Mouse (Mus musculus): ENCODE measurements around the gene D630039A03Rik. TPM values are rescaled to one million over a fixed set of nuclear protein-coding genes. Genes with fewer than 3 reads are reported as not detected.

Gene D630039A03Rik
- polyA plus RNA-seq, 1 experiment from 2014 or later: 0.19 TPM

GRCm38 (mm10) chr4:57922171-57922570 lies 6.1 kb upstream of the D630039A03Rik start:
- 0 out of 2 replicates have a peak, but pooled peaks have one; percentile 39 for ATAC-seq (ENCODE audit: low FRiP score, low read depth)
- Histone ChIP-seq H3K4me1 (replicated peaks) (0 out of 2 replicates have a peak, but pooled peaks cover 4% of the 10 kb centered on the region), H3K27me3 (no peaks in the 10 kb centered on the region), H3K4me2 (no peak overlapping the region), H3K9me3 (no peaks in the 10 kb centered on the region), H3K36me3 (no peaks in the 10 kb centered on the region), H3K9ac (no peak overlapping the region), H3K27ac (replicated peaks) (no peak overlapping the region), H3K4me3 (no peak overlapping the region)
- WGBS: 18% methylated on average over 5 of the region's 5 CpGs

- no peak overlapping the region for H3K4me3 ChIP-seq
- no peak overlapping the region for H3K4me2 ChIP-seq
- ATAC-seq (ENCODE audit: low FRiP score, low read depth): no peak
- H3K4me1 ChIP-seq (replicated peaks): 0 out of 2 replicates have a peak, but pooled peaks cover 9% of the 10 kb centered on the region
- WGBS: 67% methylated on average over 1 of the region's 1 CpGs
- no peaks in the 10 kb centered on the region for H3K9me3 ChIP-seq
- no peak overlapping the region for H3K9ac ChIP-seq
- H3K36me3 ChIP-seq: no peaks in the 10 kb centered on the region
- no peaks in the 10 kb centered on the region for H3K27me3 ChIP-seq
- H3K27ac ChIP-seq (replicated peaks): no peak overlapping the region
Measured at GRCm38 (mm10) chr4:57920522-57920921, 4.4 kb upstream of the D630039A03Rik start.

GRCm38 (mm10) chr4:57919494-57920423 lies 3.7 kb upstream of the D630039A03Rik start:
- no peak for ATAC-seq (ENCODE audit: low FRiP score, low read depth)
- H3K27ac ChIP-seq (replicated peaks): no peak overlapping the region
- no peak overlapping the region for H3K9ac ChIP-seq
- H3K27me3 ChIP-seq: no peaks in the 10 kb centered on the region
- H3K36me3 ChIP-seq: no peaks in the 10 kb centered on the region
- no peak overlapping the region for H3K4me3 ChIP-seq
- H3K4me2 ChIP-seq: no peak overlapping the region
- WGBS: 16% methylated on average over 8 of the region's 8 CpGs
- H3K9me3 ChIP-seq: no peaks in the 10 kb centered on the region
- H3K4me1 ChIP-seq (replicated peaks): 0 out of 2 replicates have a peak, but pooled peaks cover 9% of the 10 kb centered on the region

GRCm38 (mm10) chr4:57916711-57917110 lies 614 bp upstream of the D630039A03Rik start:
- Histone ChIP-seq H3K36me3 (no peaks in the 10 kb centered on the region), H3K27ac (replicated peaks) (no peak overlapping the region), H3K9ac (no peak overlapping the region), H3K9me3 (no peaks in the 10 kb centered on the region), H3K4me1 (replicated peaks) (0 out of 2 replicates have a peak, but pooled peaks cover 5% of the 10 kb centered on the region), H3K4me3 (no peak overlapping the region), H3K4me2 (no peak overlapping the region), H3K27me3 (no peaks in the 10 kb centered on the region)
- 79% methylated on average over 4 of the region's 4 CpGs for WGBS
- ATAC-seq (ENCODE audit: low FRiP score, low read depth): no peak

- H3K4me1 ChIP-seq (replicated peaks): 0 out of 2 replicates have a peak, but pooled peaks cover 5% of the 10 kb centered on the region
- no peak overlapping the region for H3K9ac ChIP-seq
- no peak overlapping the region for H3K27ac ChIP-seq (replicated peaks)
- H3K4me2 ChIP-seq: peak overlapping the region; percentile 28
- H3K36me3 ChIP-seq: no peaks in the 10 kb centered on the region
- peak; percentile 51; the same call in 1 of the 2 replicates for ATAC-seq (ENCODE audit: low FRiP score, low read depth)
- no peaks in the 10 kb centered on the region for H3K9me3 ChIP-seq
- WGBS: 40% methylated on average over 17 of the region's 17 CpGs
- no peak overlapping the region for H3K4me3 ChIP-seq
- no peaks in the 10 kb centered on the region for H3K27me3 ChIP-seq
Measured at GRCm38 (mm10) chr4:57915216-57915965, 706 bp downstream of the D630039A03Rik start.

- no peak overlapping the region for H3K4me3 ChIP-seq
- no peak overlapping the region for H3K4me2 ChIP-seq
- no peak overlapping the region for H3K27ac ChIP-seq (replicated peaks)
- no peak overlapping the region for H3K9ac ChIP-seq
- no peaks in the 10 kb centered on the region for H3K36me3 ChIP-seq
- no peaks in the 10 kb centered on the region for H3K27me3 ChIP-seq
- 0 out of 2 replicates have a peak, but pooled peaks cover 5% of the 10 kb centered on the region for H3K4me1 ChIP-seq (replicated peaks)
- H3K9me3 ChIP-seq: no peaks in the 10 kb centered on the region
- WGBS: 83% methylated on average over 9 of the region's 10 CpGs
- 0 out of 2 replicates have a peak, but pooled peaks have one; percentile 15 for ATAC-seq (ENCODE audit: low FRiP score, low read depth)
Measured at GRCm38 (mm10) chr4:57914193-57915190, 1.6 kb downstream of the D630039A03Rik start.

- Histone ChIP-seq H3K4me1 (replicated peaks) (0 out of 2 replicates have a peak, but pooled peaks cover 5% of the 10 kb centered on the region), H3K4me2 (no peak overlapping the region)
Measured at GRCm38 (mm10) chr4:57913021-57913420, 3.1 kb downstream of the D630039A03Rik start.

GRCm38 (mm10) chr4:57908860-57909259 lies 7.2 kb downstream of the D630039A03Rik start:
- no peaks in the 10 kb centered on the region for H3K27me3 ChIP-seq
- H3K4me2 ChIP-seq: no peak overlapping the region
- H3K27ac ChIP-seq (replicated peaks): no peak overlapping the region
- H3K9ac ChIP-seq: no peak overlapping the region
- 82% methylated on average over 6 of the region's 6 CpGs for WGBS
- H3K36me3 ChIP-seq: no peaks in the 10 kb centered on the region
- H3K9me3 ChIP-seq: no peaks in the 10 kb centered on the region
- H3K4me1 ChIP-seq (replicated peaks): peaks cover 5% of the 10 kb centered on the region; the same call in 1 of the 2 replicates
- no peak overlapping the region for H3K4me3 ChIP-seq
- ATAC-seq (ENCODE audit: low FRiP score, low read depth): no peak

More at GRCm38 (mm10) chr4:57913021-57913420, 3.1 kb downstream of the D630039A03Rik start:
- no peak overlapping the region for H3K27ac ChIP-seq (replicated peaks)
- H3K36me3 ChIP-seq: no peaks in the 10 kb centered on the region
- H3K9me3 ChIP-seq: no peaks in the 10 kb centered on the region
- H3K9ac ChIP-seq: no peak overlapping the region
- ATAC-seq (ENCODE audit: low FRiP score, low read depth): no peak
- no peak overlapping the region for H3K4me3 ChIP-seq
- no peaks in the 10 kb centered on the region for H3K27me3 ChIP-seq

GRCm38 (mm10) chr4:57906708-57907107 lies 9.4 kb downstream of the D630039A03Rik start:
- ATAC-seq (ENCODE audit: low FRiP score, low read depth): no peak

GRCm38 (mm10) chr4:57904638-57905037 lies 11.5 kb downstream of the D630039A03Rik start:
- H3K27ac ChIP-seq (replicated peaks): no peak overlapping the region
- H3K4me3 ChIP-seq: no peak overlapping the region
- no peak overlapping the region for H3K9ac ChIP-seq
- H3K27me3 ChIP-seq: no peaks in the 10 kb centered on the region
- peak; percentile 49; the same call in 1 of the 2 replicates for ATAC-seq (ENCODE audit: low FRiP score, low read depth)
- 0 out of 2 replicates have a peak overlapping the region, but pooled peaks have one; percentile 7 for H3K4me2 ChIP-seq
- H3K36me3 ChIP-seq: no peaks in the 10 kb centered on the region
- whole genome bisulfite sequencing: 28% methylated on average over 9 of the region's 9 CpGs
- peaks cover 5% of the 10 kb centered on the region; the same call in 1 of the 2 replicates for H3K4me1 ChIP-seq (replicated peaks)
- H3K9me3 ChIP-seq: no peaks in the 10 kb centered on the region

More at GRCm38 (mm10) chr4:57906708-57907107, 9.4 kb downstream of the D630039A03Rik start:
- no peak overlapping the region for H3K27ac ChIP-seq (replicated peaks)
- peaks cover 5% of the 10 kb centered on the region; the same call in 1 of the 2 replicates for H3K4me1 ChIP-seq (replicated peaks)
- no peaks in the 10 kb centered on the region for H3K9me3 ChIP-seq
- H3K4me2 ChIP-seq: no peak overlapping the region
- WGBS: 62% methylated on average over 2 of the region's 2 CpGs
- no peak overlapping the region for H3K4me3 ChIP-seq
- H3K36me3 ChIP-seq: no peaks in the 10 kb centered on the region
- no peak overlapping the region for H3K9ac ChIP-seq
- no peaks in the 10 kb centered on the region for H3K27me3 ChIP-seq

- no peaks in the 10 kb centered on the region for H3K27me3 ChIP-seq
- H3K36me3 ChIP-seq: no peaks in the 10 kb centered on the region
- H3K9ac ChIP-seq: no peak overlapping the region
- peak; percentile 65 for ATAC-seq (ENCODE audit: low FRiP score, low read depth)
- H3K27ac ChIP-seq (replicated peaks): no peak overlapping the region
- 14% methylated on average over 5 of the region's 5 CpGs for WGBS
- no peak overlapping the region for H3K4me3 ChIP-seq
- peaks cover 5% of the 10 kb centered on the region; the same call in 1 of the 2 replicates for H3K4me1 ChIP-seq (replicated peaks)
- 0 out of 2 replicates have a peak overlapping the region, but pooled peaks have one; percentile 7 for H3K4me2 ChIP-seq
- no peaks in the 10 kb centered on the region for H3K9me3 ChIP-seq
Measured at GRCm38 (mm10) chr4:57904211-57904610, 11.9 kb downstream of the D630039A03Rik start.

Data from hindbrain, embryonic 15.5 days (tissue).